Mouse (Mus musculus) thymus, postnatal 14 days (tissue): ENCODE data around the gene Olfr548-ps1.

Source experiments
- DNase-seq: peaks from one replicate; pipeline ENCODE4 v3.0.0; 2021

The Olfr548-ps1 gene

DNA sequence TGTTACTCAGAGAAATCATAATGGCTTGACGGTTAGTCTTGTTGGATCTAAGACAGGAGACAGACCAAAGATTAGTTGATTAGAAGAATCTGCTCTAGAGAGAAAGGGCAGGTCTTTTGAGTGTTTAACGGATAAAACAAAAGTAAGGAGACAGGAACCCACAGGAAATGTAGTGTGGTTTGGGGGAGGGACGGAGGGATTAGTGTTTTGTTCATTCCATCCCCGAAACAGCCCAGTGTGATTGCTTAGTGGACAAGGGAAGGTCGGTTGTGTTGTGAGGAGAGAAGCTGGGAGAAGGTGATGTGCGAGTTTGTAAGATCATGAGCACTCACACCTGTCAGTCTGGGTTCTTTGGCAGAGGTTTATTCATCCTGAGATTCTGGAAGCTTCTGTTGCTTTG is 35.3 kb downstream of the Olfr548-ps1 start:
- no peak for DNase-seq

DNA sequence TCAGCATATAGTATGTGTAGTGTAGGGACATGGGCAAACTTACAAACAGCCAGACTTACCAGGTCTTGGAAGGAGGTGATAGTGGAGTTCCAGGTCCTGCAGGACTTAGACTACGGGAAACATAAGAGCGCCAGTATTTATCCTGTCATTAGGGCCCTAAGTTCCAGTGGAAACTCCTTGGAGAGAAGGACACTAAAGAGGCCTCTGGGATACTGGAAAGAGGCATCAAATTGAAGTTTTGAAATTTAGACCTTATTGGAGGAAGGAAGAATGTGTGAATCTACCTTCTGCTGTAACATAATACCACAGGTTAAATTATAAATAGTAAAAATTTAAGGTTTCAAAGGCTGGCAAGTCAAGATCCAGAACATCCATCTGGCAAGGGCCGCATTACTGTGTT is 51.1 kb downstream of the Olfr548-ps1 start, which contains the start of gene Olfr551:
Gene Olfr551, minus strand, starts transcription at position 101 of the 400 bp plus-strand sequence.
- no peak for DNase-seq
